Mouse (Mus musculus): ENCODE results near the gene Tmem79.
"Not testable (repeated sequence)": the region's sequence is repeated elsewhere in the genome, so short reads cannot be mapped to it uniquely, and the experiment has no call there.

Tmem79 gene

GRCm38 (mm10) chr3:88281141-88281916 is 54.6 kb downstream of the Tmem79 start:
- not testable (repeated sequence) for DNase-seq

GRCm38 (mm10) chr3:88280035-88280434 is 55.9 kb downstream of the Tmem79 start:
- DNase-seq, result no peak

Data from embryo, embryonic 11 days (tissue).